Mouse (Mus musculus) limb, embryonic 11.5 days (tissue): ENCODE data around the gene Zfp709. TPM values are rescaled to one million over a fixed set of nuclear protein-coding genes. Genes with fewer than 3 reads are reported as not detected.

Experiments used
- ATAC-seq: fragments of 200-750 bp; cut with Nextera tagmentation; 2 replicates; pipeline ENCODE4 v1.8.0; 2017; ENCODE audit warnings: low read depth; ENCODE audit not compliant: insufficient number of reproducible peaks, low FRiP score, low TSS enrichment
- DNase-seq: peaks from one replicate; pipeline ENCODE4 v3.0.0-alpha.2; 2015; ENCODE audit warnings: low spot score
- H3K27ac ChIP-seq: fragments of 300-500 bp; sonication (generic); replicated peaks from 2 replicates; pipeline ENCODE4 v1.5.1; 2014; ENCODE audit warnings: low read depth, mild to moderate bottlenecking, low read length
- H3K27me3 ChIP-seq: fragments of 300-500 bp; sonication (generic); 2 replicates; pipeline ENCODE4 v1.6.1; 2014; ENCODE audit warnings: mild to moderate bottlenecking, low read length, mixed read lengths; ENCODE audit not compliant: control insufficient read depth, insufficient read depth
- H3K36me3 ChIP-seq: fragments of 300-500 bp; sonication (generic); 2 replicates; pipeline ENCODE4 v1.6.1; 2014; ENCODE audit warnings: mild to moderate bottlenecking, low read length, moderate library complexity, mixed read lengths; ENCODE audit not compliant: control insufficient read depth, insufficient read depth
- H3K4me1 ChIP-seq: fragments of 300-500 bp; sonication (generic); 2 replicates; pipeline ENCODE4 v1.6.1; 2014; ENCODE audit warnings: low read length, mixed read lengths; ENCODE audit not compliant: control insufficient read depth, insufficient read depth
- H3K4me2 ChIP-seq: fragments of 300-500 bp; sonication (generic); 2 replicates; pipeline ENCODE4 v1.6.1; 2014; ENCODE audit warnings: low read depth, mild to moderate bottlenecking, moderate library complexity; ENCODE audit not compliant: severe bottlenecking
- H3K4me3 ChIP-seq: fragments of 300-500 bp; sonication (generic); 2 replicates; pipeline ENCODE4 v1.5.1; 2014; ENCODE audit warnings: low read depth, low read length
- H3K9ac ChIP-seq: fragments of 300-500 bp; sonication (generic); 2 replicates; pipeline ENCODE4 v1.6.1; 2014; ENCODE audit warnings: mild to moderate bottlenecking, low read length
- H3K9me3 ChIP-seq: fragments of 300-500 bp; sonication (generic); 2 replicates; pipeline ENCODE4 v1.6.1; 2016; ENCODE audit warnings: low read length; ENCODE audit not compliant: control insufficient read depth
- WGBS: fragments of 180-500 bp; shearing (Covaris S2); extraction: QIAGEN DNeasy Blood & Tissue Kit; methylation state at CpG from one replicate; pipeline ENCODE4 v1.1.7; 2014; 5-methylcytosine and 5-hydroxymethylcytosine counted together
- polyA plus RNA-seq: library from polyadenylated mRNA; unstranded; fragments of >200 nt; fragmentation: Nextera tagmentation; extraction: Ambion mirVana; gene quantifications from 2 replicates; pipeline ENCODE4 v1.2.1, GENCODE M21; 2014

The Zfp709 gene
- polyA plus RNA-seq, 1 experiment from 2014 or later = 4.5 TPM

- H3K9ac ChIP-seq = no peak overlapping the region
- H3K4me3 ChIP-seq = no peak overlapping the region
- DNase-seq (no peak), ATAC-seq (0 out of 2 replicates have a peak, but pooled peaks have one; percentile 51)
- no peaks in the 10 kb centered on the region for H3K36me3 ChIP-seq
- H3K4me2 ChIP-seq = no peak overlapping the region
- WGBS = 89% methylated on average over 2 of the region's 2 CpGs
- H3K27me3 ChIP-seq = no peaks in the 10 kb centered on the region
- H3K9me3 ChIP-seq = no peaks in the 10 kb centered on the region
- H3K4me1 ChIP-seq = no peaks in the 10 kb centered on the region
- no peak overlapping the region for H3K27ac ChIP-seq
Observed at GRCm38 (mm10) chr8:71940293-71941208, 58.7 kb downstream of the Zfp709 start.

DNA sequence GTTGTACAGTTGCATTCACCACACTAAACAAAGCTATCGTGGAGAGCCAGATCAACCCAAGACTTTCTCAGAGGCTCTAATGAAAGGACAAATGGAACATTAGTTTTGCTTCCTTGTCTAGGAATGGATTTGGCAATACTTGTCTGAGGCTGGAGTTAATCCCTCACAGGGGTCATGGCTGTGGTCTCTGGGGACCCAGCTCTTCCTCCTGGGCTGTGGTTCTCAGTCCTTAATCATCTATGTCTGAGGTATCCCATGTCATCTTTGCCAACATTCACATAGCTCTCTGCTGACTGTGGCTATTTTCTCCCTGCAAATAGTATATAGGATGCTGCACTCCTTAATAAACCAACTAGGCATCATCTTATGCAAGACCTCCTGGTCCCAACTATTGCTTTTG, 60.0 kb downstream of the Zfp709 start:
- DNase-seq = no peak
- Histone ChIP-seq H3K36me3 (no peaks in the 10 kb centered on the region), H3K9ac (no peak overlapping the region), H3K9me3 (no peaks in the 10 kb centered on the region), H3K4me1 (no peaks in the 10 kb centered on the region), H3K27me3 (no peaks in the 10 kb centered on the region), H3K4me3 (no peak overlapping the region), H3K27ac (no peak overlapping the region), H3K4me2 (no peak overlapping the region)
- no peak for ATAC-seq
- 88% methylated on average over 1 of the region's 1 CpGs for WGBS

Other genes starting within 250 kb of the Zfp709 start
- gene Unc13a, start 210.3 kb upstream of the Zfp709 start, polyA plus RNA-seq = 0.50 and 0.59 TPM in 2 replicates
- gene Jak3, start 205.7 kb upstream of the Zfp709 start, polyA plus RNA-seq = 1.4 and 2.5 TPM in 2 replicates
- gene Insl3, start 192.8 kb upstream of the Zfp709 start, polyA plus RNA-seq = not detected in 2 replicates
- gene B3gnt3, start 180.2 kb upstream of the Zfp709 start, polyA plus RNA-seq = 0.35 and 0.61 TPM in 2 replicates
- gene Fcho1, start 156.3 kb upstream of the Zfp709 start, polyA plus RNA-seq = 2.7 and 3.4 TPM in 2 replicates
- 5.4 and 6.7 TPM in 2 replicates for gene Zfp882, start 26.6 kb downstream of the Zfp709 start, polyA plus RNA-seq
- gene Zfp617, start 26.6 kb downstream of the Zfp709 start, polyA plus RNA-seq = 34.0 and 39.2 TPM in 2 replicates
- gene Zfp961, start 69.0 kb downstream of the Zfp709 start, polyA plus RNA-seq = 30.9 and 31.2 TPM in 2 replicates
- 0.30 and 1.0 TPM in 2 replicates for gene Cyp4f18, start 127.6 kb downstream of the Zfp709 start, polyA plus RNA-seq
- not detected in 2 replicates for gene Olfr372, start 159.2 kb downstream of the Zfp709 start, polyA plus RNA-seq
- gene Olfr373, start 201.2 kb downstream of the Zfp709 start, polyA plus RNA-seq = 0.04 TPM in 1 of 2 replicates, not detected in the other
- not detected in 2 replicates for gene Olfr374, start 225.0 kb downstream of the Zfp709 start, polyA plus RNA-seq